Mouse (Mus musculus) forebrain, embryonic 14.5 days (tissue): Measurements from ENCODE around the gene Ptges2. TPM values are rescaled to one million over a fixed set of nuclear protein-coding genes. Genes with fewer than 3 reads are reported as not detected.

Experiments
- ATAC-seq: fragments of 200-750 bp; cut with Nextera tagmentation; 2 replicates; pipeline ENCODE4 v1.8.0; 2017; ENCODE audit warnings: mild to moderate bottlenecking, moderate library complexity
- DNase-seq: peaks from one replicate; pipeline ENCODE4 v3.0.0-alpha.2; 2015; ENCODE audit warnings: low spot score
- H3K27ac ChIP-seq: fragments of 300-500 bp; sonication (generic); 2 replicates; pipeline ENCODE4 v1.5.1; 2014; ENCODE audit warnings: low read depth, mild to moderate bottlenecking, control low read depth, low read length, moderate library complexity
- H3K27me3 ChIP-seq: fragments of 300-500 bp; sonication (generic); replicated peaks from 2 replicates; pipeline ENCODE4 v1.6.1; 2014; ENCODE audit warnings: low read length, control low read depth, mixed read lengths; ENCODE audit not compliant: control insufficient read depth, insufficient read depth
- H3K36me3 ChIP-seq: fragments of 300-500 bp; sonication (generic); 2 replicates; pipeline ENCODE4 v1.6.1; 2014; ENCODE audit warnings: low read length, control low read depth; ENCODE audit not compliant: control insufficient read depth, insufficient read depth
- H3K4me1 ChIP-seq: fragments of 300-500 bp; sonication (generic); 2 replicates; pipeline ENCODE4 v1.6.1; 2014; ENCODE audit warnings: antibody characterized with exemption, low read length, control low read depth; ENCODE audit not compliant: control insufficient read depth, insufficient read depth
- H3K4me2 ChIP-seq: fragments of 300-500 bp; sonication (generic); 2 replicates; pipeline ENCODE4 v1.6.1; 2014; ENCODE audit warnings: mild to moderate bottlenecking, control low read depth, low read length
- H3K4me3 ChIP-seq: fragments of 300-500 bp; sonication (generic); 2 replicates; pipeline ENCODE4 v1.5.1; 2014; ENCODE audit warnings: low read depth, low read length, control low read depth
- H3K9ac ChIP-seq: fragments of 300-500 bp; sonication (generic); 2 replicates; pipeline ENCODE4 v1.6.1; 2014; ENCODE audit warnings: mild to moderate bottlenecking, low read length, control low read depth, moderate library complexity
- H3K9me3 ChIP-seq: fragments of 300-500 bp; sonication (generic); replicated peaks from 2 replicates; pipeline ENCODE4 v1.6.1; 2016; ENCODE audit warnings: low read length, control low read depth, mixed read lengths; ENCODE audit not compliant: control insufficient read depth
- WGBS: fragments of 180-500 bp; shearing (Covaris S2); extraction: QIAGEN DNeasy Blood & Tissue Kit; methylation state at CpG from one replicate; pipeline ENCODE4 v1.1.7; 2014; 5-methylcytosine and 5-hydroxymethylcytosine counted together
- polyA plus RNA-seq: library from polyadenylated mRNA; unstranded; fragments of >200 nt; fragmentation: Nextera tagmentation; extraction: Ambion mirVana; gene quantifications from 2 replicates; pipeline ENCODE4 v1.2.1, GENCODE M21; 2014

The Ptges2 gene
- polyA plus RNA-seq, 1 experiment from 2014 or later: 42.2 TPM

- Histone ChIP-seq H3K4me3 (peak within 1 kb of the TSS; percentile 60), H3K27me3 (no peaks in the 10 kb centered on the region), H3K9me3 (no peaks in the 10 kb centered on the region), H3K4me2 (peak within 1 kb of the TSS; percentile 94), H3K36me3 (peaks cover 34% of the 10 kb centered on the region), H3K4me1 (peaks cover 6% of the 10 kb centered on the region), H3K27ac (no peak within 1 kb of the TSS), H3K9ac (peak within 1 kb of the TSS; percentile 73)
- DNase-seq: peak; percentile 95
- under 1% methylated on average over 41 of the region's 47 CpGs for WGBS
- peak; percentile 92 for ATAC-seq
Measured at GRCm38 (mm10) chr2:32381775-32382223, 13.9 kb upstream of the Ptges2 start, which contains the start of gene 1110008P14Rik. Gene 1110008P14Rik (minus strand): TSS chr2:32381938.

GRCm38 (mm10) chr2:32382689-32383088 lies 13.0 kb upstream of the Ptges2 start:
- Histone ChIP-seq H3K4me2 (no peak overlapping the region; the same call in 1 of the 2 replicates), H3K4me3 (no peak overlapping the region), H3K9ac (no peak overlapping the region), H3K4me1 (peaks cover 6% of the 10 kb centered on the region), H3K9me3 (no peaks in the 10 kb centered on the region), H3K27ac (no peak overlapping the region), H3K27me3 (no peaks in the 10 kb centered on the region), H3K36me3 (peaks cover 25% of the 10 kb centered on the region)
- DNase-seq (no peak), ATAC-seq (no peak)
- 82% methylated on average over 2 of the region's 2 CpGs for WGBS

DNA sequence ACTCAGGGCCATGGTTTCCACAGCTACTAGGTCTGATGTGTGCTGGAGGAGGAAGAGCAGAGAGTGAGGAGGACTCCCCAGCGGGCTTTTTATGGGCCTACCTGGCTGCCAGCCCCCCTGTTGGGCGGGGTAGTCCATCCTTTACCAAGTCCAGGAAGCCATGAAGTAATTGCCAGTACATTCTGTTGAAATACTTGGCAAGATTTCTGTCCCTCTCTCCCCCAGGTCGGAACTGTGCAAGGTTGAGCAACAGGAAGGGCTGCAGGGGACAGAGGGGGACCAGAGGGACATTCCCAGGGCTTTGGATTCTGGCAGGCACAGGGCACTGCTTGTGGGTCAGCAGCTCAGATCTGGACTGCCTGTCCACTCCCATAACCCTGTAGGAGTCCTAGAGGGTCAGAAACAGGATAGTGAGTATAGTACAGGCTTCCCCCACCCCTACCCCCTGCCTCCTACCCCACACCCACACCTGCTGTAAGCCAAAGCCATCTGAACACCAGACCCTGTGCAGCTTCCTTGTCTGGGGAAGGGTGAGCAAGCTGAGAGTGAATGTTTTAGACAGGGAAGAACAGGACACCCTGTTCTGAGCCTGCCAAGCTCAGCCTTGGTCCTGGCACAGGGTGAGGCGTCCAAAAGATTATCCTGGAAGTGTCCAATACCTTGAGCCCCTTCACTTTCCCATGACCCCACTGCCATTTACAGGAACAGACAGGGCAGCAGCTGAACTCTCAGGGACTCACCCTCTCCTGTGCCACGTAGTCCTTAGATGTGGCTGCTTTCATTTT lies 7.8 kb upstream of the Ptges2 start, which contains the start of gene Lcn2:
Gene Lcn2, minus strand, starts transcription at position 547 of the 785 bp plus-strand sequence.
- Histone ChIP-seq H3K36me3 (no peaks in the 10 kb centered on the region), H3K9me3 (no peaks in the 10 kb centered on the region), H3K4me3 (no peak within 1 kb of the TSS), H3K27me3 (no peaks in the 10 kb centered on the region), H3K4me2 (no peak within 1 kb of the TSS), H3K4me1 (no peaks in the 10 kb centered on the region), H3K9ac (no peak within 1 kb of the TSS), H3K27ac (no peak within 1 kb of the TSS)
- DNase-seq (no peak), ATAC-seq (no peak)
- WGBS: 63% methylated on average over 5 of the region's 5 CpGs

GRCm38 (mm10) chr2:32389157-32389556 lies 6.5 kb upstream of the Ptges2 start:
- no peaks in the 10 kb centered on the region for H3K27me3 ChIP-seq
- no peaks in the 10 kb centered on the region for H3K4me1 ChIP-seq
- 84% methylated on average over 2 of the region's 2 CpGs for WGBS
- H3K4me3 ChIP-seq: no peak overlapping the region
- H3K9ac ChIP-seq: no peak overlapping the region
- DNase-seq (no peak), ATAC-seq (no peak)
- no peak overlapping the region for H3K27ac ChIP-seq
- no peaks in the 10 kb centered on the region for H3K36me3 ChIP-seq
- H3K9me3 ChIP-seq: no peaks in the 10 kb centered on the region
- no peak overlapping the region for H3K4me2 ChIP-seq

DNA sequence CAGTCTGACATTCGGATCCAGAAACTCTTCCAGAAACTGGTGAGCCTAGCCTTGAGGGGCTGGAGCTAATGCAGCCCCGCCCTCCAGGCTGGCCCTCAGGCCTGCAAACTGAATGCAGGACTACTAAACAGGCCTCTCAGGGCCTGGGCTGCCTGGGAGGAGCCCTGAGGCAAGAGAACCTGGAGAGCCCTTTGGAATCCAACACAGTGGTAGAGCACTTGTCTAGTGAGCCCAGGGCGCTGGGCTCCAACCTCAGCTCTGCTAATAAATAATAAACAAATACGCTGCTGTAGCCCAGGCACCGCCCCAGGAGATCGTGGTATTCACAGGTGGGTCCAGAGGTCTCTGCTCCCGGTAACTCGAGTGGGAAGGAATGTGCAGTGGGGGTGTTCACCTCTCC lies 4.8 kb upstream of the Ptges2 start:
- H3K4me1 ChIP-seq: peaks cover 4% of the 10 kb centered on the region
- H3K4me2 ChIP-seq: no peak overlapping the region
- 71% methylated on average over 8 of the region's 8 CpGs for WGBS
- no peak for ATAC-seq
- H3K4me3 ChIP-seq: no peak overlapping the region
- H3K27ac ChIP-seq: no peak overlapping the region
- no peak for DNase-seq
- no peaks in the 10 kb centered on the region for H3K36me3 ChIP-seq
- H3K9me3 ChIP-seq: no peaks in the 10 kb centered on the region
- no peaks in the 10 kb centered on the region for H3K27me3 ChIP-seq
- H3K9ac ChIP-seq: no peak overlapping the region

GRCm38 (mm10) chr2:32392063-32392462 lies 3.6 kb upstream of the Ptges2 start:
- H3K36me3 ChIP-seq: no peaks in the 10 kb centered on the region
- ATAC-seq: no peak
- H3K27ac ChIP-seq: no peak overlapping the region
- no peaks in the 10 kb centered on the region for H3K27me3 ChIP-seq
- no peak overlapping the region for H3K4me3 ChIP-seq
- H3K9ac ChIP-seq: no peak overlapping the region
- WGBS: 83% methylated on average over 5 of the region's 5 CpGs
- H3K4me1 ChIP-seq: peaks cover 9% of the 10 kb centered on the region
- H3K4me2 ChIP-seq: no peak overlapping the region
- DNase-seq: no peak
- no peaks in the 10 kb centered on the region for H3K9me3 ChIP-seq

- WGBS: 1% methylated on average over 8 of the region's 8 CpGs
- peak overlapping the region; percentile 88 for H3K27ac ChIP-seq
Measured at GRCm38 (mm10) chr2:32394973-32395372, 723 bp upstream of the Ptges2 start.

GRCm38 (mm10) chr2:32395946-32396621 lies 388 bp downstream of the Ptges2 start:
- WGBS: under 1% methylated on average over 55 of the region's 59 CpGs
- peak overlapping the region; percentile 93 for H3K4me3 ChIP-seq
- peak overlapping the region; percentile 90 for H3K9ac ChIP-seq
- DNase-seq (peak; percentile 98), ATAC-seq (peak; percentile 98)
- H3K4me2 ChIP-seq: peak overlapping the region; percentile 84
- peaks cover 9% of the 10 kb centered on the region for H3K36me3 ChIP-seq
- H3K27me3 ChIP-seq: no peaks in the 10 kb centered on the region
- peaks cover 13% of the 10 kb centered on the region for H3K4me1 ChIP-seq
- H3K27ac ChIP-seq: peak overlapping the region; percentile 88
- H3K9me3 ChIP-seq: no peaks in the 10 kb centered on the region

More at GRCm38 (mm10) chr2:32394973-32395372, 723 bp upstream of the Ptges2 start:
- Histone ChIP-seq H3K27me3 (no peaks in the 10 kb centered on the region), H3K36me3 (no peaks in the 10 kb centered on the region), H3K4me3 (peak overlapping the region; percentile 93), H3K4me1 (peaks cover 13% of the 10 kb centered on the region), H3K9me3 (no peaks in the 10 kb centered on the region), H3K4me2 (peak overlapping the region; percentile 84), H3K9ac (peak overlapping the region; percentile 90)
- DNase-seq (peak; percentile 42), ATAC-seq (peak; percentile 8; the same call in 1 of the 2 replicates)
